Mouse (Mus musculus) megakaryocyte, embryonic 14.5 days (primary cell): Measurements from ENCODE around the gene Gen1. TPM values are rescaled to one million over a fixed set of nuclear protein-coding genes. Genes with fewer than 3 reads are reported as not detected.

ENCODE experiments used
- H3K27me3 ChIP-seq: replicated peaks from 2 replicates; pipeline ENCODE3; 2012; ENCODE audit warnings: inconsistent platforms
- H3K36me3 ChIP-seq: replicated peaks from 2 replicates; pipeline ENCODE3; 2012; ENCODE audit warnings: low read length, inconsistent platforms, mixed read lengths
- H3K4me1 ChIP-seq: 2 replicates; pipeline ENCODE4 v1.6.1; 2012; ENCODE audit warnings: inconsistent platforms
- H3K4me3 ChIP-seq: replicated peaks from 2 replicates; pipeline ENCODE3; 2012; ENCODE audit warnings: moderate library complexity, mild to moderate bottlenecking, inconsistent platforms
- H3K9me3 ChIP-seq: 2 replicates; pipeline ENCODE4 v1.6.1; 2012; ENCODE audit warnings: inconsistent platforms
- FLI1 ChIP-seq: IDR thresholded peaks from 2 replicates; pipeline ENCODE4 v1.6.1; 2012; ENCODE audit warnings: low read length, inconsistent platforms, mixed read lengths
- GATA1 ChIP-seq: IDR thresholded peaks from 3 replicates; pipeline ENCODE4 v1.6.1; 2012; ENCODE audit warnings: mixed read lengths, low read length, inconsistent platforms, borderline replicate concordance
- polyA plus RNA-seq: library from polyadenylated mRNA; stranded (reverse); fragments of >175 nt; gene quantifications from 2 replicates; pipeline ENCODE4 v1.2.3, GENCODE M21; 2012; ENCODE audit warnings: low replicate concordance; ENCODE audit not compliant: insufficient read depth

Gen1 gene
- polyA plus RNA-seq = 0.12 TPM in 1 of 2 replicates, not detected in the other

DNA sequence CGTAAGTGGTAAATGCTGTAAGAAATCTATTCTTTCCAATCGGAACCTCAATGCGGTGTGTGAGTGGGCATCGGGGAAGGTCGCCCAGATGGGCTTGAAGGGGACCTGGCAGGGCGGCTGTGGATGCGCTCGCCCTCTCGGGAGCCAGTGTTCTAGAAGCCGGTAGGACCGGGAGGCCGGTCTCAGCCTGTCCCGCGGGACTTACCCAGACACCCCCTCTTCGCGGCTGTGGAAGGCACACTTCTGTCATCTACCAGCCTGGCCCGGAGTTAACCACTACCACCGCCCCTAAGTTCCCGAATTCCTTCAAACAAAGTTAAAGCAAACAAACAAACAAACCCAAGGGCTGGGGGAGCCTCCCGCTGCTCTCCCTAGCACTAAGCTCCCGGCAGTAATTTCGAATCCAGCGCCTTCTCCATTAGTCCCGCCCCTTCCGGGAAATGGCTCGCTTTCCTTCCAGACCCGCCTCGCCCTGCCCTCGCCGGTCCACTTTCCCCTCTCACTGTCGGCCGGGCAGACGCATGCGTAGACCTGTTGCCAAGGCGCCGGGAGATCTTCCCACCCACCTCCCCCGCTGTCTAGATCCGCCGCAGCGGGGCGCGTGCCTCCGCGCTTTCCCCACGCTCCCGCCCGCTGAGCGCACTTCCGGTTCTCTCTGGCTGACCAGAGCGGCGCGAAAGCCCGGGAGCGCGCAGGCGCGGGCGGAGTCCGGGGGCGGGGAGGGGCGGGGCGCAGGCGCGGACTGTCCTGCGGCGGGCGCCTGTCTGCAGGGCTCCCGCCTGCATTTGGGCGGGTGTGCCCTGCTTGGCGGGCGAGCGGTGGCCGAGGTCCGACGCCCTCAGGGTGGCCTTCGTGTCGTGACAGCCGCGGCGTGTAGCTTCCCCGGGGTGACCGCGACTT is at the start of gene Gen1, which contains the start of gene Smc6:
Gene Gen1, minus strand, starts transcription at position 420 of the 900 bp plus-strand sequence.
Gene Smc6, plus strand, starts transcription at position 505 of the 900 bp plus-strand sequence.
- Histone ChIP-seq H3K36me3 (peaks cover 1% of the 10 kb centered on the region), H3K4me3 (peak within 1 kb of the TSS; percentile 98), H3K27me3 (no peaks in the 10 kb centered on the region), H3K9me3 (no peaks in the 10 kb centered on the region), H3K4me1 (peaks cover 37% of the 10 kb centered on the region)
- peak; percentile 62; the same call in 1 of the 2 replicates for TF ChIP-seq FLI1
- TF ChIP-seq GATA1 = no peak

DNA sequence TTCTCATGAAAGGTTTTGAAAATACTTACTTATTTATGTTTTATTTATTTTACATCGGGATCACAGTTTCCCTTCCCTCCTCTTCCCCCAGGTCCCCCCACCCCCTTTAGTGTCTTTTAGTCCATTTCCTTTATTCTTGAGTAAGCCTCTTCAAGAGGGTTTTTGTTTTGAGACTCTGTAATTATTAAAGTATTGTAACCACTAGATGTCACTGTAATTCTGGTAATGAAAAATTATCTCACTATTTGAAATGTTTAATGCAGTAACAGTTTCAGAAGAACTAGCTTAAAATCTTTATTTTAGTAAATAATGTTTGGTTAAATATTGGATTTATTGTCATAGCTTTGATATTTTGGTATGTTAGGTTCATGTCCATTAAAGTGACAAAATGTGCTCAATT is 48.2 kb upstream of the Gen1 start:
- Histone ChIP-seq H3K9me3 (no peaks in the 10 kb centered on the region), H3K4me1 (peaks cover 28% of the 10 kb centered on the region), H3K27me3 (no peaks in the 10 kb centered on the region), H3K36me3 (peaks cover 73% of the 10 kb centered on the region), H3K4me3 (no peak overlapping the region)
- no peak for TF ChIP-seq FLI1
- TF ChIP-seq GATA1 = no peak

DNA sequence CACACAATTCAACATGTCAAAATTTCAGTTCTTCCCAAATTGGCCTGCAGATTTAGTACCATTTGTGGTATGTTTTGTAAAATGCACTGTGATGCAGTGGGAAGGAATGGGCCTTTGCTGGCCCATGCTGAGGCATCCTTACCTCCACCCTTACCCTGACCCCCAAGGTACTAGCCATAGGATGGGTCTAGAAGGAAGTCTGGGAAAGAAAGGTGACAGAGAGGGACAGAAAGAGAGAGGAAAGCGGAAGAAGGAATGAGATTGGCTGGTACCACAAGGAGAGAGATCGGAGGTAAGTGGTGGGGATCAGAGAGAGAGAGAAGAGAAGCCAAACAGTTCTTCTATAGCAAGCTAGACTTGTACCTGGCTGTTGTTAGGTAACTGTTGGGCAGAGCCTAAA is 45.5 kb upstream of the Gen1 start:
- Histone ChIP-seq H3K36me3 (peaks cover 76% of the 10 kb centered on the region), H3K4me3 (no peak overlapping the region)
- TF ChIP-seq GATA1 (no peak), FLI1 (no peak)

DNA sequence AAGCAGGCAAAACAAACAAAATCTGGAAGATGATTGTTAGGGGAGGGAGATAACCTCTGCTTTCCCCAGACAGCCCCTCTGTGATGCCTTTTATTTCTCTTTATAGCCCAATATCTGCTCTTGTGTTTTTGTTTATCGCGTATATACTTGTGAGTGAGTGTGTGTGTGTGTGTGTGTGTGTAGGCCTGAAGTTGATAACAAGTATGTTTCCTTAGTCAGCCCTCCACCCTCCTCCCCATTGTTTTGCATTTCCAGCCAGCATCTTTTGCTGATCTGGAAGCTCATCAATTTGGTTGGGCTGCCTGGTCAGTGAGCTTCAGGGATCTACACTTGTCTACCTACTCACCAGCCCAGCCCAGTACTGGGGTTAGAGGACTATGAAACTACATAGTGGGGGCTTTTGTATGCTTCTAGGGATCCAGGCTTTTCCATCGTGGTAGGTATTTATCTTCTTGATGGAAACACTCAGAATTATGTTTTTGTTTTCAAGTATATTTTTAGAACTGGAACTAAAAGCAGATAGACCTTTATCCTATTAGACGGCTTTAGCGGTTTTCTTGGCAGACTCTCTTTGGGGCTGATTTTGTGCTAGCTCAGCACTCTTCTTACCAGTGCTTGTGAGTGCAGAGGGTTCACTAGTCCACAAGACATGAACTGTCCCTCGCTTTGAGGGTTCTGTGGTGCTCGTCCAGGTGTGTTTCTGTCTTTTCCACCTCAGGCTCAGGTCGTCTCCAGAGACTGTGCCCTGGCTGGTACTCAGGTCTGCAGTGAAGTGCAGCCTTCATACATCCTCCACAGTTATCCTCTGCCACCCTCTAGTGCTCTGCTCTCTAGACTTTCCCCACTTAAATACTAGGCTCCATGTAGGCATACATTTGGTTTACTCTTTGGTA is 41.4 kb upstream of the Gen1 start:
- peaks cover 4% of the 10 kb centered on the region; the same call in 1 of the 2 replicates for H3K4me1 ChIP-seq
- no peaks in the 10 kb centered on the region for H3K27me3 ChIP-seq
- H3K36me3 ChIP-seq = peaks cover 76% of the 10 kb centered on the region
- TF ChIP-seq GATA1 = no peak
- TF ChIP-seq FLI1 = no peak
- H3K9me3 ChIP-seq = no peaks in the 10 kb centered on the region
- no peak overlapping the region for H3K4me3 ChIP-seq

More for the DNA sequence above, 45.5 kb upstream of the Gen1 start:
- Histone ChIP-seq H3K9me3 (no peaks in the 10 kb centered on the region), H3K4me1 (peaks cover 12% of the 10 kb centered on the region), H3K27me3 (no peaks in the 10 kb centered on the region)

DNA sequence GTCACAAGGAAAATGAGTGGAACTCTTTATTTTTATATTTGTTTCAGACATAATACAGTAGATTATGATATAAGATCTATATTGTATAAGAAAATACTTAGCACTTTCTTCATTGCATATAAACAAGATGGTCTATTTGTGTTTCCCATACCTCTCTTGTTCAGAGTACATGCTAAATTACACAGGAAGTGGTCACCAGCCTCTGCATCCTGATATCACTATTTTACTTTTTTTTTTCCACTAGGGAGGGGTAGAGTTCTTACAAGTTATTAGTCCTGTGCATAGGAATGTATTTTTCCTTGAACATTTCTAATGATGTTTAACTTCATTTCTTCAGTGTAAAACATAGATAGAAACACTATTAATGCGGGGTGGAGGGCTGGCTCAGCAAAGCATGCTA is 35.3 kb upstream of the Gen1 start:
- H3K36me3 ChIP-seq = peaks cover 75% of the 10 kb centered on the region
- TF ChIP-seq GATA1 (no peak), FLI1 (no peak)
- H3K4me1 ChIP-seq = peaks cover 15% of the 10 kb centered on the region
- no peak overlapping the region for H3K4me3 ChIP-seq
- H3K9me3 ChIP-seq = no peaks in the 10 kb centered on the region
- H3K27me3 ChIP-seq = no peaks in the 10 kb centered on the region

DNA sequence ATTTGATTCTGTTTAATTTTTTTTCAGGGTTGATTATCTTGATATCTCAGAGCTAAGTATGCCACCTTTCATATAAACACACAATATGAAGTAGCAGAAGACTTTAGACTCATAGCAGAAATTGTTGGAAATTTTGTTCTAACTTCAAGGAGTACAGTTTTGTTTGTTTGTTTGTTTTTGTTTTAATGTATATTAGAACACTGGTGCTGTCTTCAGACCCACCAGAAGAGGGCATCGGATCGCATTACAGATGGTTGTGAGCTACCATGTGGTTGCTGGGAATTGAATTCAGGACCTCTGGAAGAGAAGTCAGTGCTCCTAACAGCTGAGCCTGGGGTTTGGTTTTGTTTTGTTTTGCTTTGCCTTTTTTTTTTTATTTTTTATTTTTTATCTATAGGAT is 20.8 kb upstream of the Gen1 start:
- H3K36me3 ChIP-seq = peaks cover 90% of the 10 kb centered on the region
- H3K4me1 ChIP-seq = peaks cover 4% of the 10 kb centered on the region; the same call in 1 of the 2 replicates
- TF ChIP-seq FLI1 = no peak
- no peak for TF ChIP-seq GATA1
- H3K27me3 ChIP-seq = no peaks in the 10 kb centered on the region
- H3K4me3 ChIP-seq = no peak overlapping the region
- no peaks in the 10 kb centered on the region for H3K9me3 ChIP-seq

DNA sequence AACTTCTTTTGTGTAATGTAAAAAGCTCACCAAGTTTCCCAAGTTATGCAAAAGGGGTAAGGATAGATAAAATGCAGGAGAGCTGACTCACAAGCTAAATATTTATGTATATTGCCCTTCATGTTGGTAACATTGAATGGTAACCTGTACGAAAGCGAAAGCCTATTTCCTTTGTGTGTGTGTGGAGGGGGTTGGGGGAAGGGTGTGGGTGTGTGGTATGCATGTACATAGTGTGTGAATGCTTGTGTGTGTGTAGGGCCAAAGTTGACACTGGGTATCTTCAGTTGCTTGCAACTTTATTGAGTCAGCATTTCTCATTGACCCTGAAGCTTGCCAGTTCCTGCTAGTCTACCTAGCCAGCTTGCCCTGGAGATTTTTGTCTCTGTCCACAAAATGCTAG is 16.0 kb upstream of the Gen1 start:
- Histone ChIP-seq H3K4me3 (no peak overlapping the region), H3K4me1 (peaks cover 15% of the 10 kb centered on the region), H3K9me3 (peaks cover 4% of the 10 kb centered on the region; the same call in 1 of the 2 replicates), H3K27me3 (no peaks in the 10 kb centered on the region), H3K36me3 (peaks cover 85% of the 10 kb centered on the region)
- TF ChIP-seq GATA1 (no peak), FLI1 (no peak)

DNA sequence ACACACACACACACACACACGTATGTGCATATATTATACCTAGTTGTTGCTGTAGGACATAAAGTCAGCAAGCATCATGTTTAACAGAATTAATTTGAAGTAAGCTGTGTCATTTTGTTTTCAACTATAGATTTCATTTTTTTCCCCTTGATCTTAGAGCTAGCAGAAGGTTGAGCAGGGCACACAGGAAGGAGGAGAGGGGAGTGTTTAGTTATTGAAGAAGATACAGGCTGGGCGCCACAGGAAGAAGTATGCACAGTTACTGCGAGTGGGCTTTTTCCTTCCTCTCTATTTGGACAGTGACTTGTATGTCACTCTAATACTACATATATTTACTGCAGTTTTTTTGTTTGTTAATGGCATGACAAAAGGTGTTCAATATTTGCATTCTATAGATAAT is 14.3 kb upstream of the Gen1 start:
- Histone ChIP-seq H3K36me3 (peaks cover 75% of the 10 kb centered on the region), H3K4me1 (peaks cover 23% of the 10 kb centered on the region), H3K27me3 (no peaks in the 10 kb centered on the region), H3K4me3 (no peak overlapping the region), H3K9me3 (peaks cover 4% of the 10 kb centered on the region; the same call in 1 of the 2 replicates)
- TF ChIP-seq FLI1 (no peak), GATA1 (no peak)

DNA sequence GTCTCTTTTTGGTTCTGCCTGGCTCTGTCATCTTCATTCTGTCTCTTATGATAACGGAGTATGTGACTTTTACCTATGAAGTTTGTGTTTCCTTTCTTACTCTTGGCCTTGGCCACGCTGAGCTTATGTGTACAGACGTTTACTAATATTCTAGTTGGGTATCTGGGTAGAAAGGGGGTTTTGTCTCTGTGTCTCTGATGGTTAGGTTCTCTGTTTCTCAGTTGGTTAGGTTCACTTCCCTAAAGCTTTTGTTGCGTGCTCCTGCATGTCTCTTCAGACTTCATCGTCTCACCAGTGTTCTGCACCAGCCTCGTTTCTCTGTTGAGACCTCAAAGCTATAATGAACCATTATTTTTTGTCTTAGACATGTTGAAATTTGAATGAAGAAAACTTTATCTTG is 11.6 kb upstream of the Gen1 start:
- no peaks in the 10 kb centered on the region for H3K27me3 ChIP-seq
- H3K36me3 ChIP-seq = peaks cover 78% of the 10 kb centered on the region
- peaks cover 4% of the 10 kb centered on the region; the same call in 1 of the 2 replicates for H3K9me3 ChIP-seq
- H3K4me3 ChIP-seq = no peak overlapping the region
- peaks cover 26% of the 10 kb centered on the region for H3K4me1 ChIP-seq
- no peak for TF ChIP-seq FLI1
- no peak for TF ChIP-seq GATA1

DNA sequence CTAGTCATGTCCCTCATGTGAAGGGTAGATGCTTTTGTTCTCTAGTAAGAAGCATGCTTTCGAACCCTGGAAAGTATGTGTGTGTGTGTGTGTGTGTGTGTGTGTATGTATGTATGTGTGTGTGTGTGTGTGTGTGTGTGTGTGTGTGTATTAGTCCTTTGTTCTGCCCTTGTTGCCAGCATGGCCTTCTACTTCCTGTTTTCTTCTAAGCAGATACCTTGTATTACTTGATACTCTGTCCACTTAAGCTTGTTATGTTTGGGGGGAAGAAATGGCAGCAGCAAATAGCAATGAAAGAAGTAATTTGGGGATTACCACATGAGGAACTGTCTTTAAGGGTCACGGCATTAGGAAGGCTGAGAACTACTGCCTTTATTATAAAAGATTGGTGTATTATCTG is 11.0 kb upstream of the Gen1 start:
- TF ChIP-seq GATA1 (no peak), FLI1 (no peak)
- H3K4me3 ChIP-seq = no peak overlapping the region
- peaks cover 77% of the 10 kb centered on the region for H3K36me3 ChIP-seq
- peaks cover 24% of the 10 kb centered on the region for H3K4me1 ChIP-seq
- H3K27me3 ChIP-seq = no peaks in the 10 kb centered on the region
- H3K9me3 ChIP-seq = peaks cover 4% of the 10 kb centered on the region; the same call in 1 of the 2 replicates
